11 mouse cellular contexts compared by ENCODE assay signal in the genomic region with DNA sequence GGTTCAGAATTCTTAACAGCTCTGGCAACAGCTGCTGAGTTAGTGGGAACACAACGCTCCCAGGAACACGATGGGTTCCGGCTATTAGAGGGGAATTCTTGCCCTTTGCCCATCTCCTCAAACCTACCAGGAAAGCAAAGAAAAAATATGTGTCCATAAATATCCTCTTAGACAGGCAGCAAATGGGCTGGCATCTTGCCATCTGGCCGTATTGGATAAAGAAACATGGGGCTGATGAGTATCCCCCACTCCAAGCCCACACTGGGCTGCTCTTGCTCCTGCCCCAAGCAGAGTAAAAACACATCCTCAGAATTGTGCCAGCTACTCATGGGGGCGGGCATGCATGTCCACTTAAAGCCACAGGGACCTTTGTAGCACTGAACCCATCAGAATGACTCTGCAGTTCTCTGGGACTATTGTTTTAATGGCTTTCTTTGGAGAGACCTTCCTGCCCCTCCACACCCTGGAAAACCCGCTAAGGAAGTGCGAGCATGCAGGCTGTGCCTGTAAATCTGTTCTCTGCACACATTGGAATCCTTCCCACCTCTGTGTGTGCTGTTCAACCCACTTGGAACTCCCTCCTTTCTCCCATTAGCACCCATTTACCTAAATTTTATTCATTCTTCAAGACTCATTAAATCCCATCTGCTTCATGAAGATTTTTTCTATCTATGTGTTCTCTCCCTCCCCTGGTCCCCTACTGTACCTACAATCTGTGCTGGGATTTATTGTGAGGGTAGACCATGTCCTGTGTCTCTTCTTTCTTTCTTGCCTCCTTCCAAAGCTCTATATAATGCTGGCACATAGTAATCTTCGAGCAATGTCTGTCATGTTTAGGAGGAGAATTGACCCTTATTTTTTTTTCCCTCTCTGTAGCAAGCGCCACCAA.
DNase-seq lines count a peak whose midpoint lies in the region; ATAC-seq lines count a peak whose summit lies in the region.
"Had no signal": no experiment of that assay in that cellular context is flagged by ENCODE, and none has a peak within 500 bp of the region (broad histone marks: within the 10 kb centered on the region; RNA-seq: fewer than 3 reads in every experiment).

No protein-coding gene starts in this region.

- H3K36me3 ChIP-seq in forebrain, embryonic 13.5 days (ENCODE audit: poor library complexity, severe bottlenecking): no peaks in the 10 kb centered on the region
- H3K36me3 ChIP-seq in forebrain, embryonic 11.5 days (ENCODE audit: control insufficient read depth, insufficient read depth, low read length): no peaks in the 10 kb centered on the region
- H3K36me3 ChIP-seq: embryonic facial prominence, embryonic 13.5 days had no signal

- ATAC-seq in forebrain, embryonic 13.5 days: peak; percentile 87
- ATAC-seq in forebrain, embryonic 11.5 days (replicated peaks; ENCODE audit: low FRiP score): no peak
- ATAC-seq: activated CD4-positive, CD25-positive, alpha-beta regulatory T cell, adult 4 months had no signal

- peak overlapping the region; percentile 45 for H3K27ac ChIP-seq in forebrain, embryonic 13.5 days
- H3K27ac ChIP-seq in forebrain, embryonic 11.5 days (ENCODE audit: low read depth, low read length): no peak overlapping the region
- H3K27ac ChIP-seq: embryonic facial prominence, embryonic 13.5 days; macrophage had no signal

- no peaks in the 10 kb centered on the region for H3K9me3 ChIP-seq in forebrain, embryonic 13.5 days (replicated peaks)
- H3K9me3 ChIP-seq in forebrain, embryonic 11.5 days (ENCODE audit: control insufficient read depth, low read length): no peaks in the 10 kb centered on the region
- H3K9me3 ChIP-seq: embryonic facial prominence, embryonic 13.5 days had no signal

- H3K9ac ChIP-seq in forebrain, embryonic 13.5 days: no peak overlapping the region
- no peak overlapping the region for H3K9ac ChIP-seq in forebrain, embryonic 11.5 days (ENCODE audit: low read length)
- H3K9ac ChIP-seq: embryonic facial prominence, embryonic 13.5 days had no signal

- 75% methylated on average over 9 of the region's 9 CpGs for WGBS in forebrain, embryonic 13.5 days
- 83% methylated on average over 9 of the region's 9 CpGs for WGBS in forebrain, embryonic 11.5 days

- no peaks in the 10 kb centered on the region for H3K27me3 ChIP-seq in forebrain, embryonic 13.5 days
- H3K27me3 ChIP-seq in forebrain, embryonic 11.5 days (ENCODE audit: control insufficient read depth, insufficient read depth, low read length): no peaks in the 10 kb centered on the region
- H3K27me3 ChIP-seq: embryonic facial prominence, embryonic 13.5 days had no signal

- H3K4me1 ChIP-seq in forebrain, embryonic 13.5 days: peaks cover 20% of the 10 kb centered on the region
- H3K4me1 ChIP-seq in forebrain, embryonic 11.5 days (replicated peaks; ENCODE audit: control insufficient read depth, insufficient read depth, low read length): no peaks in the 10 kb centered on the region
- H3K4me1 ChIP-seq: embryonic facial prominence, embryonic 13.5 days had no signal

- no peak overlapping the region for H3K4me2 ChIP-seq in forebrain, embryonic 13.5 days
- H3K4me2 ChIP-seq in forebrain, embryonic 11.5 days (ENCODE audit: low read depth, low read length, severe bottlenecking): no peak overlapping the region
- H3K4me2 ChIP-seq: embryonic facial prominence, embryonic 13.5 days had no signal

- H3K4me3 ChIP-seq in forebrain, embryonic 13.5 days: no peak overlapping the region
- no peak overlapping the region for H3K4me3 ChIP-seq in forebrain, embryonic 11.5 days (ENCODE audit: low read depth, low read length)
- H3K4me3 ChIP-seq: embryonic facial prominence, embryonic 13.5 days had no signal

- no peak for DNase-seq in forebrain, embryonic 11.5 days (ENCODE audit: low spot score)
- peak; percentile 3 for DNase-seq in lung, postnatal 10 days
- DNase-seq in lung, adult 18-20 months: no peak
- peak; percentile 74 to 87 for DNase-seq in kidney, postnatal 36 days
- peak; percentile 6 for DNase-seq in testis, postnatal 14 days (ENCODE audit: low spot score)
- DNase-seq in ovary, postnatal 10 days (ENCODE audit: low spot score): no peak
- DNase-seq in B cell, adult 2 months: no peak

Comparison
In these comparisons a context has a peak if more than half of its experiments do, and no peak if none do; other contexts are left out.
1. DNase-seq: peak in lung, postnatal 10 days (single experiment), kidney, postnatal 36 days (2 of 2) and testis, postnatal 14 days (single experiment); none in forebrain, embryonic 11.5 days (single experiment), lung, adult 18-20 months (0 of 2), ovary, postnatal 10 days (single experiment) and B cell, adult 2 months (0 of 2).